Mouse (Mus musculus) heart, embryonic 15.5 days (tissue): ENCODE results near the gene Kcnk6. TPM values are rescaled to one million over a fixed set of nuclear protein-coding genes. Genes with fewer than 3 reads are reported as not detected.

Experiments
- ATAC-seq: fragments of 200-750 bp; cut with Nextera tagmentation; replicated peaks from 2 replicates; pipeline ENCODE4 v1.8.0; 2017; ENCODE audit warnings: low read depth, moderate TSS enrichment; ENCODE audit not compliant: insufficient number of reproducible peaks, insufficient read depth, low FRiP score
- H3K27ac ChIP-seq: fragments of 300-500 bp; sonication (generic); 2 replicates; pipeline ENCODE4 v1.5.1; 2015; ENCODE audit warnings: mild to moderate bottlenecking, inconsistent platforms
- H3K27me3 ChIP-seq: fragments of 300-500 bp; sonication (generic); 2 replicates; pipeline ENCODE4 v1.6.1; 2015; ENCODE audit warnings: inconsistent platforms
- H3K36me3 ChIP-seq: fragments of 300-500 bp; sonication (generic); 2 replicates; pipeline ENCODE4 v1.6.1; 2015; ENCODE audit warnings: mild to moderate bottlenecking, inconsistent platforms
- H3K4me1 ChIP-seq: fragments of 300-500 bp; sonication (generic); replicated peaks from 2 replicates; pipeline ENCODE4 v1.6.1; 2015; ENCODE audit warnings: inconsistent platforms
- H3K4me2 ChIP-seq: fragments of 300-500 bp; sonication (generic); 2 replicates; pipeline ENCODE4 v1.6.1; 2015; ENCODE audit warnings: inconsistent platforms, mild to moderate bottlenecking, moderate library complexity
- H3K4me3 ChIP-seq: fragments of 300-500 bp; sonication (generic); 2 replicates; pipeline ENCODE4 v1.5.1; 2015; ENCODE audit warnings: mild to moderate bottlenecking, inconsistent platforms
- H3K9ac ChIP-seq: fragments of 300-500 bp; sonication (generic); 2 replicates; pipeline ENCODE4 v1.6.1; 2015; ENCODE audit warnings: mild to moderate bottlenecking, inconsistent platforms
- H3K9me3 ChIP-seq: fragments of 300-500 bp; sonication (generic); replicated peaks from 2 replicates; pipeline ENCODE4 v1.6.1; 2016; ENCODE audit warnings: inconsistent platforms
- WGBS: fragments of 180-500 bp; shearing (Covaris S2); methylation state at CpG from one replicate; pipeline ENCODE4 v1.1.7; 2015; ENCODE audit warnings: mixed read lengths; 5-methylcytosine and 5-hydroxymethylcytosine counted together
- polyA plus RNA-seq: library from polyadenylated mRNA; unstranded; fragments of >200 nt; fragmentation: Nextera tagmentation; extraction: Ambion mirVana; gene quantifications from 2 replicates; pipeline ENCODE4 v1.2.1, GENCODE M21; 2015

The Kcnk6 gene
- polyA plus RNA-seq = 1.4 and 2.0 TPM in 2 replicates

DNA sequence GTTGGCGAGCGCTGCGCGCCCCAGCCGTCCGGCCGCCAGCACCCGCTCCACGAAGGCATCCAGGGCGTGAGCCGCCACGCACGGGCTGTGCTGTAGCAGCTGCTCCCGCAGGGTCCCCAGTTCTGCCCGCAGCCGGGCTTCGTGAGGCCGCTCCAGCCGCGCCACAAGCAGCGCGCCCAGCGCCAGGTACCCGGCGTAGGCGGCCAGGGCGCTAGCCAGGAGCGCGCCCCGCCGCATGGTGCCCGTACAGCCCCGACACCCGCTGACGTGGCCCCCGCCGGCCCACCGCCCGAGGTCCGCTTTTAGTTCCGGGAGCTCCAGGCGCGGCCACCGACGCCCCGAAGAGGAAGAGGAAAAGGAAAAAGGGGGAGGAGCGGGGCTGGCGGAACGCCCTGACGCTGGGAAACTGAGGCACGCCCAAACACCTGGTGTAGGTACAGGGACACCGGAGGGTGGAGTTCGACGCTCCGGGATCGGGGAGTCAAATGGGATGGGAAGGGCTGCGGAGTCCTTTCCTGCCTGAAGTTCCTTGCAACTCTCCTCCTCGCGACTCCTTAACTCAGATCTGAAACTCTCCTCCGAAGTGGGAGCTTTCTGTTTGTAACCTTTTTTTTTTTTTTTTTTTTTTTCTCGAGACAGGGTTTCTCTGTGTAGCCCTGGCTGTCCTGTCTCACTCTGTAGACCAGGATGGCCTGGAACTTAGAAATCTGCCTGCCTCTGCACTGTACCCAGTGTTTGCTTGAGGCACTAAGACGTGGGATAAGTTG lies at the start of gene Kcnk6:
Gene Kcnk6, minus strand, starts transcription at position 269 of the 767 bp plus-strand sequence.
- no peaks in the 10 kb centered on the region for H3K36me3 ChIP-seq
- peak within 1 kb of the TSS; percentile 76 for H3K27ac ChIP-seq
- peaks cover 24% of the 10 kb centered on the region for H3K4me1 ChIP-seq
- H3K4me3 ChIP-seq = peak within 1 kb of the TSS; percentile 54
- no peaks in the 10 kb centered on the region for H3K9me3 ChIP-seq
- peak within 1 kb of the TSS; percentile 83 for H3K4me2 ChIP-seq
- WGBS = 1% methylated on average over 61 of the region's 62 CpGs
- H3K27me3 ChIP-seq = peaks cover 6% of the 10 kb centered on the region; the same call in 1 of the 2 replicates
- no peak for ATAC-seq
- H3K9ac ChIP-seq = peak within 1 kb of the TSS; percentile 59

DNA sequence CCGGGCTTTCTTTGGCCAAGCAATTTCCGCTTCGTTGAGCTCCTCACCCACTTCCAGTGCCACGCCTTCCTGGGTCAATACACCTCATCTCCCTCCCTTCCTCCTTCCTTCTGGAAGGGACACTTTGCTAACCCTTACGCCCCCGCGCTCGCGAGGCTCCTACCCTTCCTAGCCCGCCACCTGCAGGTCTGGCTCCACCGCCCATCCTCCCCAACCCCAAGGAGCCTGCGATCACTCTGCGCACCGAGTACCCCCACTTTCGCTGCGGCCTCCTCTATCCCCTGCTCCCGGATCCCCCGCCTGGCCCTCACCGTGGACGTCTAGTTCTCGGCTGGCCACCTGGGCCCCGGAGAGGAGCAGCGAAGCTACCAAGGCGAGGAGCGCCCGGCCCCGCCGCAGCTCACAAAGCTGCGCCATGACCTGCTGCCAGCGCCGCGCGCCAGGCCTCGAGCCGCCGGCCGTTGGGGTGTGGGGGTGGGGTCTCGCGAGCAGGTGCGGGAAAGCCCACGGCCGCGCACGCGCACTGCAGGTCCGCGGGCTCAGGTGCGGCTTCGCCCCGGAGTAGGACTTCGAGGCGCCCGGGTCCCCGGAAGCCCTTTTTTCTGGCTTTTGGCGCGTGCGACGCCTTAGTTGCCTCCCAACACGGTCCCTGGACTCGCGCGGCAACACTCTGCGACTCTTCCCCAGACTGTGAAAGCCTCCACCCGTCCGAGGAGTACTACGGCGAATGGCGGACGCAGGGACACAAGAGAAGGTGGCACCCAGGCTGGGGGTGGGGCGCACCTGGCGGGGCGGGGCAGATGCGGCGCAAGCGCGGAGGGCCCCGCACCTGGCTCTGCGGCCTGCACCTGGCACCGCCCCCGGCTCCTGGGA lies 49.1 kb upstream of the Kcnk6 start, which contains the start of gene Spint2:
Gene Spint2, minus strand, starts transcription at position 712 of the 873 bp plus-strand sequence.
- ATAC-seq = peak; percentile 63
- Histone ChIP-seq H3K4me3 (peak within 1 kb of the TSS; percentile 72), H3K27me3 (peaks cover 5% of the 10 kb centered on the region; the same call in 1 of the 2 replicates), H3K9me3 (no peaks in the 10 kb centered on the region), H3K36me3 (no peaks in the 10 kb centered on the region), H3K4me1 (peaks cover 24% of the 10 kb centered on the region), H3K4me2 (peak within 1 kb of the TSS; percentile 96), H3K27ac (peak within 1 kb of the TSS; percentile 65), H3K9ac (peak within 1 kb of the TSS; percentile 77)
- WGBS = under 1% methylated on average over 80 of the region's 80 CpGs

DNA sequence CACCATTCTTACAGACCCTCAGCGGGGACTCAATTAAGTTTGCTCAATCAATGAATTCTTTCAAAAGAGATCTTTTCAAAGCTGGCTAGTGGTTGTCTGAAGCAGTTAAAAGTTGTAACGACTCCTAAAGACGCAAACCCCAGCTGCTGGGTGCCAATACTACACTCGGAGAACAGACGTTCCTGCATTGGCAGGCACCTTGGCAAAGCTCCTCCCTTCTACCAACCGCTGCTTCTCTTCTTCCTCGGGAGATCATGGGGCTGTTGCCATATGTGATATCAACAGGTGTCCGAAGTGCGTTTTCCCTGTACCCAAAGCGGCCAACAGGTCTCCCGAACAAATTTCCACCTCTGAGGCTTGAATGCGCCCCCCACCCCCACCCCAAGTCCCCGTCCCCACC lies 48.5 kb upstream of the Kcnk6 start:
- Histone ChIP-seq H3K27me3 (peaks cover 5% of the 10 kb centered on the region; the same call in 1 of the 2 replicates), H3K4me2 (peak overlapping the region; percentile 96), H3K9me3 (no peaks in the 10 kb centered on the region), H3K4me3 (peak overlapping the region; percentile 72), H3K4me1 (peaks cover 26% of the 10 kb centered on the region), H3K9ac (peak overlapping the region; percentile 77), H3K27ac (peak overlapping the region; percentile 65; the same call in 1 of the 2 replicates), H3K36me3 (no peaks in the 10 kb centered on the region)
- 14% methylated on average over 13 of the region's 13 CpGs for WGBS
- no peak for ATAC-seq

DNA sequence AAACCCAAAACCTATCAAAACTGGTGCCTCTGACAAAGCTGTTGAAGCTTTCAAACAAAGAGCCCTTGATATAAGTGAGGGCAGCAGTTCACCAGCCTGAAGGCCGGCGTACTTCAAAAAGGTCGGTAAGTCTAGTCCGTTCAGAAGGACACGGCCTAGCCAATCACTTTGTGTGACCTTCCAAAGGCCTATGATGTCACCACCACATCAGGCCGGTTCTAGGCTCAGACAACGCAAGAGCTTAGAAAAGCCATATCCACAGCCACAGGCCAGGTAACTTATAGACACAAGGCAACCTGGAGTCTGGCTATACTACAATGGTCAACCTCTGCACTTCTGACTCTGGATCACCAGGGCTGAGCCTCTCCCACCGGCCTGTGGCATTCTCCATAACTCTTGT lies 47.6 kb upstream of the Kcnk6 start:
- H3K27ac ChIP-seq = peak overlapping the region; percentile 39; the same call in 1 of the 2 replicates
- peak; percentile 28; the same call in 1 of the 2 replicates for ATAC-seq
- H3K4me1 ChIP-seq = peaks cover 26% of the 10 kb centered on the region
- no peak overlapping the region for H3K4me3 ChIP-seq
- peak overlapping the region; percentile 96 for H3K4me2 ChIP-seq
- H3K9me3 ChIP-seq = no peaks in the 10 kb centered on the region
- H3K36me3 ChIP-seq = no peaks in the 10 kb centered on the region
- peaks cover 2% of the 10 kb centered on the region; the same call in 1 of the 2 replicates for H3K27me3 ChIP-seq
- WGBS = 40% methylated on average over 8 of the region's 8 CpGs
- no peak overlapping the region for H3K9ac ChIP-seq

DNA sequence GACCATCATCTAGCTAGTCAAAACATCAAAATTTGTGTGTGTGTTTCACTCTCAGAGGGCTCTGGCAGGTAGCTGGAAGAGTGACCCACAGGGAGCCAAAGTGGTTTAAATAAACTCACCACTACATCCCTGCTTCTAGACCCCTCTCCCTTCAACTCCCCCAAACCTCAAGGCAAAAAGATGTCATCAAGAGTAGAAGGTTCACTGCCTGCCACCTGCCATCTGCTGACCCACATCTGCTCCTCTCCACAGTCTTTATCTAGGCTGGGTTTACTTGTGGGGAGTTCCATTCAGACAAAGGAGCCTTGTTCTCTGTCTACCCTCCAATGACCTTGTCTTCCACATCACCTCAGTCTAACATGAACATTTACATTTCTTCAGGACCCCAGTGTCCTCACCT lies 46.9 kb upstream of the Kcnk6 start:
- Histone ChIP-seq H3K4me1 (peaks cover 28% of the 10 kb centered on the region), H3K36me3 (no peaks in the 10 kb centered on the region), H3K4me3 (no peak overlapping the region), H3K27me3 (no peaks in the 10 kb centered on the region), H3K9me3 (no peaks in the 10 kb centered on the region), H3K9ac (no peak overlapping the region), H3K4me2 (no peak overlapping the region), H3K27ac (0 out of 2 replicates have a peak overlapping the region, but pooled peaks have one; percentile 39)
- ATAC-seq = no peak

DNA sequence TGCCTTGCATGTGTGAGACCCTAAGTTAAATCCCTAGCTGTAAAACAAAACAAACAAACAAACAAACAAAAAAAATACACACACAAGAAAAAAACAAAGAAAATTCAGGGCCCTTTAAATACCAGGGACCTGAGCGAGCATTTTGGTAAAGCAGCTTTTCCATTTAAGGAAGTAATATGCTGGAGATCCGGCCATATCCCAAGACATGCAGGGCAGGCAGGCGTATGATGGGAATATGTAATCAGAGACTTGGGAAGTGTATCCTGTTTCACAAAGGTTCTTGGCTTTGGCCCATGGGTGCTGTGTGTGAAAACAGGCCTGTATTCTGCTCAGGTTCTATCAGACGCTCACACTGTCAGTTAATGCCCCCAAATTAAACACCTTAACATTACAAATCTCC lies 45.2 kb upstream of the Kcnk6 start:
- peaks cover 33% of the 10 kb centered on the region for H3K4me1 ChIP-seq

DNA sequence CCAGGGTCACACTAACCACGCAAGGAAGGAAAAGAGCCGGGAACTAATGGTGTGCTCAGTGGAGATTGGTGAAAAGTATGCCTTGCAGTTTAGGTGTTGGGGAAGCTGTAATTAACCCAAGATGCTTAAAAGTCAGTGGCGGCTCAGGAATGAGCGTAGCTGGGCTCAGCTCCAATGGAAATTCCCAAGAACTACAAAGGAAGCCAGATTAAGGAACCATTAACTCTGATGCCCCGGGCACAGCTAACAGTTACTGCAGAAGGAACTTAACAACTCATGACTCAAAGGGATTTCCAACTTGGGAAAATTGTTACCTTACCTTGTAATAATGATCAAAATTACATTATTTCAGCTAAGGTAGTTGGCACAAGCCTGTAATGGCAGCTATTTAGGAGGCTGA lies 44.4 kb upstream of the Kcnk6 start:
- H3K4me2 ChIP-seq = no peak overlapping the region
- H3K27ac ChIP-seq = peak overlapping the region; percentile 49; the same call in 1 of the 2 replicates
- H3K36me3 ChIP-seq = no peaks in the 10 kb centered on the region
- WGBS = 60% methylated on average over 5 of the region's 5 CpGs
- H3K9ac ChIP-seq = no peak overlapping the region
- no peaks in the 10 kb centered on the region for H3K27me3 ChIP-seq
- no peaks in the 10 kb centered on the region for H3K9me3 ChIP-seq
- peaks cover 36% of the 10 kb centered on the region for H3K4me1 ChIP-seq
- no peak overlapping the region for H3K4me3 ChIP-seq
- ATAC-seq = no peak

More for the DNA sequence above, 45.2 kb upstream of the Kcnk6 start:
- Histone ChIP-seq H3K9me3 (no peaks in the 10 kb centered on the region), H3K4me2 (no peak overlapping the region), H3K27me3 (no peaks in the 10 kb centered on the region), H3K36me3 (no peaks in the 10 kb centered on the region), H3K9ac (no peak overlapping the region), H3K4me3 (no peak overlapping the region), H3K27ac (no peak overlapping the region)
- WGBS = 72% methylated on average over 4 of the region's 4 CpGs
- no peak for ATAC-seq

DNA sequence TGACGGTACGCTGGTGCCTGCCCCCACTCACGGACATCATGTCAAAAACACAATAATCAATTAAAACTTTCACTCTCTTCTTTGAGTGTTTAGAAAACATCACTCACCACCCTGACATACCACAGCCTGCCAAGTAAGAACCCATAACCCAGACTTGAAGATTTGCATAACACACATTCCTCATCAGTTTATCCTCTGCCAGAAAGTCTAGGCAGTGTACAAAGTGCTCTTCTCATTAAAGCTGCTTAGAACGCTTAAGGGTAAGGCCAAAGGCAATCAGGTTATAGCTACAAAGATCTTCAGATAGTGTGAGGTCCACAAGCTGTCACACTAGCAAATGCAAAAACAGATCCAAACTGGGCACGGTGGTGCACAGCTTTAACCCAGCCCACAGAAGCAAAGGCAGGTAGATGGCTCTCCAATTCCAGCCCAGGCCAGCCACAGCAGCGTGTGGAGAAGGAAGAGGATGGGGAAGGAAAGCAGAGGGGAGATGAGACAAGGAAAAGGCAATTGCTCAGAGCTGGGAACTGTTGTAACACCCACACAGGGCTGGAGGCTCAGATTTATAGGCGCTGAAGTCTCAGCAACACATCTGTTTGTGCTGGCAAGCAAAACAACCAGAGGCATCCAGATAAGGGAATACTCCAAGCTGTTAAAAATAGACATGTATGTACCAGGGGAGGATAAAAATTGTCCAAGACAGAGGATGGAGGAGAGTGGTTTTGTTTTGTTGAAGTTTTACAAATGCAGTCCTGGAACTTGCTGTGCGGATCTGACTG lies 39.6 kb upstream of the Kcnk6 start:
- Histone ChIP-seq H3K9me3 (no peaks in the 10 kb centered on the region), H3K4me1 (peaks cover 31% of the 10 kb centered on the region), H3K27me3 (no peaks in the 10 kb centered on the region), H3K4me2 (peak overlapping the region; percentile 41), H3K4me3 (no peak overlapping the region), H3K36me3 (no peaks in the 10 kb centered on the region), H3K9ac (no peak overlapping the region), H3K27ac (peak overlapping the region; percentile 75)
- peak; percentile 57 for ATAC-seq
- WGBS = 37% methylated on average over 8 of the region's 8 CpGs

DNA sequence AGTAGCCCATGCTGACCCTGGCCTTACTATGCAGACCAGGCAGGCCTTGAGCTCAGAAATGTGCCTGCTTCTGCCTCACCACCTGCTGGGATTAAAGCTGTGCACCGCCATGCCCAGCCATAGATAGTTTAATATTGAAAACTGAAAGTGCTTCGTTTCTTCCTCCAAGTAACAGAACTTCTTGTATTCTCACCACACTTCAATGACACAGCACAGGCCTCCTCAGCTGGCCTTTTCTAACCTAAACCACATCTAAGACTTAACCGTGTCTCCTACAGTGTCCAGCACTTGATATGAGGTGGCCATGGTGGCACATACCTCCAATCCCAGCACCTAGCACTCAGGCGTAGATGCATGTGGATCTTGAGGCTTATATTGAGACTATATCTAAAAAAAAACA lies 38.1 kb upstream of the Kcnk6 start:
- Histone ChIP-seq H3K4me1 (peaks cover 35% of the 10 kb centered on the region), H3K27ac (peak overlapping the region; percentile 8; the same call in 1 of the 2 replicates), H3K36me3 (no peaks in the 10 kb centered on the region), H3K27me3 (no peaks in the 10 kb centered on the region), H3K4me3 (no peak overlapping the region), H3K9ac (no peak overlapping the region), H3K4me2 (no peak overlapping the region), H3K9me3 (no peaks in the 10 kb centered on the region)
- no peak for ATAC-seq
- 81% methylated on average over 4 of the region's 4 CpGs for WGBS

DNA sequence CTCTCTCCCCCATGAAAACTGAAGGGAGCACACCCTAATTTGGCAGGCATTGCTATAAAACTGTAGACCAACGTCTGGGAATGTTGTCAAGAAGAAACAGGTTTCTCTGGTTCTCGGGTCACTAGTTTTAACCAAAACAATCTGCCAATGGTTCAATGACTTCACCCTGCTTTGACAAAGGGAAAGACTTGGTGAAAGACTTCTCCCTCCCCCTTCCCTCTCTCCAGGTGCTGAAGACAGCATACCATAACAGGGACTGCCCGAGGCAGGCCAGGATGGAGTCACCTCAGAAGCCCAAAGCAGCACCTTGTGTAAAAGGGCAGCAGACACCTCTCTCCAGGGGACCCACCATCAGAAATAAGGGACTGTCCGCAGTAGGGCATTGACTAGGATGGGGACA lies 34.6 kb upstream of the Kcnk6 start:
- ATAC-seq = no peak
- Histone ChIP-seq H3K27me3 (no peaks in the 10 kb centered on the region), H3K9me3 (no peaks in the 10 kb centered on the region), H3K9ac (no peak overlapping the region), H3K27ac (no peak overlapping the region), H3K4me1 (peaks cover 35% of the 10 kb centered on the region), H3K4me2 (no peak overlapping the region), H3K4me3 (no peak overlapping the region), H3K36me3 (no peaks in the 10 kb centered on the region)
- 72% methylated on average over 4 of the region's 4 CpGs for WGBS
